In genomic region chr11:70018131-70018990, GRCm38 (mm10) we compare ENCODE assay signal across 8 mouse cellular contexts. TPM values are rescaled to one million over a fixed set of nuclear protein-coding genes. Genes with fewer than 3 reads are reported as not detected.
DNase-seq lines count a peak whose midpoint lies in the region; ATAC-seq and TF ChIP-seq lines count a peak whose summit lies in the region.

No protein-coding gene starts in this region.

- H3K36me3 ChIP-seq in forebrain, embryonic 14.5 days (ENCODE audit: control insufficient read depth, insufficient read depth, low read length) = peaks cover 9% of the 10 kb centered on the region
- H3K36me3 ChIP-seq in intestine, embryonic 16.5 days (ENCODE audit: control insufficient read depth, insufficient read depth, low read length) = no peaks in the 10 kb centered on the region; the same call in 1 of the 2 replicates
- H3K36me3 ChIP-seq in liver, embryonic 12.5 days = peaks cover 7% of the 10 kb centered on the region
- H3K36me3 ChIP-seq in neural tube, embryonic 13.5 days = peaks cover 9% of the 10 kb centered on the region

- peak overlapping the region; percentile 90 for H3K27ac ChIP-seq in forebrain, embryonic 14.5 days (ENCODE audit: low read depth, low read length)
- peak overlapping the region; percentile 78 for H3K27ac ChIP-seq in intestine, embryonic 16.5 days (ENCODE audit: low read length)
- H3K27ac ChIP-seq in liver, embryonic 12.5 days = peak overlapping the region; percentile 65
- H3K27ac ChIP-seq in neural tube, embryonic 13.5 days (replicated peaks) = peak overlapping the region; percentile 96

- H3K9ac ChIP-seq in forebrain, embryonic 14.5 days (ENCODE audit: low read length) = peak overlapping the region; percentile 94
- H3K9ac ChIP-seq in intestine, embryonic 16.5 days (ENCODE audit: low read depth, low read length) = peak overlapping the region; percentile 74
- H3K9ac ChIP-seq in liver, embryonic 12.5 days = peak overlapping the region; percentile 62
- H3K9ac ChIP-seq in neural tube, embryonic 13.5 days = peak overlapping the region; percentile 98

- peak overlapping the region; percentile 66 for H3K4me3 ChIP-seq in forebrain, embryonic 14.5 days (ENCODE audit: low read depth, low read length)
- peak overlapping the region; percentile 61 for H3K4me3 ChIP-seq in intestine, embryonic 16.5 days (ENCODE audit: low read length)
- H3K4me3 ChIP-seq in liver, embryonic 12.5 days = peak overlapping the region; percentile 52
- H3K4me3 ChIP-seq in neural tube, embryonic 13.5 days = peak overlapping the region; percentile 79

- no peak for TF ChIP-seq POLR2A in brain, embryonic 14.5 days (IDR thresholded peaks at IDR 0.05; ENCODE audit: borderline replicate concordance, extremely low read depth, insufficient read depth, insufficient read length, poor library complexity, severe bottlenecking)

- no peaks in the 10 kb centered on the region for H3K9me3 ChIP-seq in forebrain, embryonic 14.5 days (replicated peaks; ENCODE audit: control insufficient read depth, low read length)
- no peaks in the 10 kb centered on the region for H3K9me3 ChIP-seq in intestine, embryonic 16.5 days (ENCODE audit: control insufficient read depth, low read length)
- H3K9me3 ChIP-seq in liver, embryonic 12.5 days (replicated peaks) = no peaks in the 10 kb centered on the region
- no peaks in the 10 kb centered on the region for H3K9me3 ChIP-seq in neural tube, embryonic 13.5 days

- no peak for ATAC-seq in forebrain, embryonic 14.5 days
- no peak for ATAC-seq in intestine, embryonic 16.5 days
- no peak for ATAC-seq in liver, embryonic 12.5 days
- no peak for ATAC-seq in neural tube, embryonic 13.5 days (ENCODE audit: low read depth)

- DNase-seq in heart, adult 11 months = peak; percentile 96
- no peak for DNase-seq in heart, postnatal 25 days (ENCODE audit: low spot score)
- peak; percentile 96 for DNase-seq in brain, embryonic 14.5 days (ENCODE audit: low read depth)
- peak; percentile 94 for DNase-seq in forebrain, embryonic 14.5 days (ENCODE audit: low spot score)
- DNase-seq in B cell, adult 2 months = no peak

- TF ChIP-seq CTCF in brain, embryonic 14.5 days (IDR thresholded peaks at IDR 0.05; ENCODE audit: borderline replicate concordance, extremely low read depth, insufficient read depth, insufficient read length) = no peak

- H3K4me1 ChIP-seq in forebrain, embryonic 14.5 days (ENCODE audit: control insufficient read depth, insufficient read depth, low read length) = peaks cover 40% of the 10 kb centered on the region
- H3K4me1 ChIP-seq in intestine, embryonic 16.5 days (ENCODE audit: control insufficient read depth, insufficient read depth, low read length) = peaks cover 36% of the 10 kb centered on the region
- peaks cover 78% of the 10 kb centered on the region for H3K4me1 ChIP-seq in liver, embryonic 12.5 days
- H3K4me1 ChIP-seq in neural tube, embryonic 13.5 days (replicated peaks) = peaks cover 70% of the 10 kb centered on the region

- intact Hi-C loops in heart, postnatal 25 days (cut with DNase I) = loop anchor here (10.0 kb wide), 1 partner anchor 636 kb away; the partner anchor contains the start of genes Eno3 and Pfn1

- H3K27me3 ChIP-seq in forebrain, embryonic 14.5 days (replicated peaks; ENCODE audit: control insufficient read depth, insufficient read depth, low read length) = no peaks in the 10 kb centered on the region
- H3K27me3 ChIP-seq in intestine, embryonic 16.5 days (replicated peaks; ENCODE audit: control insufficient read depth, insufficient read depth, low read length) = no peaks in the 10 kb centered on the region
- peaks cover 15% of the 10 kb centered on the region for H3K27me3 ChIP-seq in liver, embryonic 12.5 days (replicated peaks)
- no peaks in the 10 kb centered on the region for H3K27me3 ChIP-seq in neural tube, embryonic 13.5 days

- peak overlapping the region; percentile 79 for H3K4me2 ChIP-seq in forebrain, embryonic 14.5 days (ENCODE audit: low read length)
- peak overlapping the region; percentile 70 for H3K4me2 ChIP-seq in intestine, embryonic 16.5 days (ENCODE audit: low read depth, low read length)
- peak overlapping the region; percentile 71 for H3K4me2 ChIP-seq in liver, embryonic 12.5 days
- peak overlapping the region; percentile 79 for H3K4me2 ChIP-seq in neural tube, embryonic 13.5 days

- WGBS in forebrain, embryonic 14.5 days = under 1% methylated on average over 23 of the region's 25 CpGs
- WGBS in intestine, embryonic 16.5 days = 2% methylated on average over 23 of the region's 25 CpGs
- 3% methylated on average over 25 of the region's 25 CpGs for WGBS in liver, embryonic 12.5 days (ENCODE audit: insufficient replicate concordance)
- WGBS in neural tube, embryonic 13.5 days = 2% methylated on average over 25 of the region's 25 CpGs

RNA-seq across cellular contexts. Expression of gene Dlg4, which starts 1.6 kb away (rescaled TPM):
- 1 to 10 TPM; 6.6 to 8.1 TPM for total RNA-seq in heart, postnatal 25 days (2021)
- polyA plus RNA-seq in brain, embryonic 14.5 days (2012; rRNA removed) = 231 and 306 TPM in 2 replicates
- polyA plus RNA-seq in forebrain, embryonic 14.5 days (2014; fragmentation: Nextera tagmentation; extraction: Ambion mirVana) = 19.3 and 21.0 TPM in 2 replicates
- 5.1 and 6.1 TPM in 2 replicates for polyA plus RNA-seq in intestine, embryonic 16.5 days (2015; fragmentation: Nextera tagmentation; extraction: Ambion mirVana)
- 2.3 and 2.7 TPM in 2 replicates for polyA plus RNA-seq in liver, embryonic 12.5 days (2016; fragmentation: Nextera tagmentation; extraction: Ambion mirVana)
- 23.1 and 23.5 TPM in 2 replicates for polyA plus RNA-seq in neural tube, embryonic 13.5 days (2015; fragmentation: Nextera tagmentation; extraction: Ambion mirVana)

RNA-seq across cellular contexts. Expression of gene Acadvl, which starts 3.1 kb away (rescaled TPM):
- total RNA-seq in heart, postnatal 25 days (2021) = 1,000 to 10,000 TPM; 1,206 to 1,290 TPM
- polyA plus RNA-seq in brain, embryonic 14.5 days (2012; rRNA removed) = 36.0 and 43.9 TPM in 2 replicates
- polyA plus RNA-seq in forebrain, embryonic 14.5 days (2014; fragmentation: Nextera tagmentation; extraction: Ambion mirVana) = 53.3 and 58.4 TPM in 2 replicates
- polyA plus RNA-seq in intestine, embryonic 16.5 days (2015; fragmentation: Nextera tagmentation; extraction: Ambion mirVana) = 172 and 189 TPM in 2 replicates
- polyA plus RNA-seq in liver, embryonic 12.5 days (2016; fragmentation: Nextera tagmentation; extraction: Ambion mirVana) = 89.9 and 91.3 TPM in 2 replicates
- 58.2 and 60.9 TPM in 2 replicates for polyA plus RNA-seq in neural tube, embryonic 13.5 days (2015; fragmentation: Nextera tagmentation; extraction: Ambion mirVana)

RNA-seq across cellular contexts. Expression of gene Dvl2, which starts 18.0 kb away (rescaled TPM):
- 1 to 10 TPM; 3.9 to 5.2 TPM for total RNA-seq in heart, postnatal 25 days (2021)
- 36.8 and 45.7 TPM in 2 replicates for polyA plus RNA-seq in brain, embryonic 14.5 days (2012; rRNA removed)
- polyA plus RNA-seq in forebrain, embryonic 14.5 days (2014; fragmentation: Nextera tagmentation; extraction: Ambion mirVana) = 19.7 and 25.7 TPM in 2 replicates
- polyA plus RNA-seq in intestine, embryonic 16.5 days (2015; fragmentation: Nextera tagmentation; extraction: Ambion mirVana) = 23.8 and 26.0 TPM in 2 replicates
- polyA plus RNA-seq in liver, embryonic 12.5 days (2016; fragmentation: Nextera tagmentation; extraction: Ambion mirVana) = 13.4 and 13.7 TPM in 2 replicates
- 26.7 and 28.8 TPM in 2 replicates for polyA plus RNA-seq in neural tube, embryonic 13.5 days (2015; fragmentation: Nextera tagmentation; extraction: Ambion mirVana)

RNA-seq across cellular contexts. Expression of gene Phf23, which starts 22.8 kb away (rescaled TPM):
- total RNA-seq in heart, postnatal 25 days (2021) = 10 to 100 TPM; 22.6 to 25.3 TPM
- 49.2 and 54.9 TPM in 2 replicates for polyA plus RNA-seq in brain, embryonic 14.5 days (2012; rRNA removed)
- polyA plus RNA-seq in forebrain, embryonic 14.5 days (2014; fragmentation: Nextera tagmentation; extraction: Ambion mirVana) = 49.4 and 49.6 TPM in 2 replicates
- 49.7 and 53.1 TPM in 2 replicates for polyA plus RNA-seq in intestine, embryonic 16.5 days (2015; fragmentation: Nextera tagmentation; extraction: Ambion mirVana)
- 39.5 and 40.9 TPM in 2 replicates for polyA plus RNA-seq in liver, embryonic 12.5 days (2016; fragmentation: Nextera tagmentation; extraction: Ambion mirVana)
- 74.2 and 76.3 TPM in 2 replicates for polyA plus RNA-seq in neural tube, embryonic 13.5 days (2015; fragmentation: Nextera tagmentation; extraction: Ambion mirVana)

RNA-seq across cellular contexts. Expression of gene Gabarap, which starts 27.4 kb away (rescaled TPM):
- 100 to 1,000 TPM; 274 to 291 TPM for total RNA-seq in heart, postnatal 25 days (2021)
- 457 and 501 TPM in 2 replicates for polyA plus RNA-seq in brain, embryonic 14.5 days (2012; rRNA removed)
- polyA plus RNA-seq in forebrain, embryonic 14.5 days (2014; fragmentation: Nextera tagmentation; extraction: Ambion mirVana) = 701 and 779 TPM in 2 replicates
- 639 and 679 TPM in 2 replicates for polyA plus RNA-seq in intestine, embryonic 16.5 days (2015; fragmentation: Nextera tagmentation; extraction: Ambion mirVana)
- 260 and 270 TPM in 2 replicates for polyA plus RNA-seq in liver, embryonic 12.5 days (2016; fragmentation: Nextera tagmentation; extraction: Ambion mirVana)
- polyA plus RNA-seq in neural tube, embryonic 13.5 days (2015; fragmentation: Nextera tagmentation; extraction: Ambion mirVana) = 679 and 746 TPM in 2 replicates

Comparison
In these comparisons a context has a peak if more than half of its experiments do, and no peak if none do; other contexts are left out.
1. DNase-seq: peak in heart, adult 11 months (single experiment), brain, embryonic 14.5 days (single experiment) and forebrain, embryonic 14.5 days (single experiment); none in heart, postnatal 25 days (single experiment) and B cell, adult 2 months (0 of 2).
2. Peak in every context shown above with its lines, with median percentiles within 50 percentile points of each other: H3K27ac ChIP-seq, H3K4me2 ChIP-seq, H3K4me3 ChIP-seq and H3K9ac ChIP-seq.